Mouse (Mus musculus) left cerebral cortex, adult 8-10 months (tissue): ENCODE results near the gene Tmem199. TPM values are rescaled to one million over a fixed set of nuclear protein-coding genes. Genes with fewer than 3 reads are reported as not detected.
A peak's percentile ranks its signal among the peaks of the same experiment; 100 is the strongest.

Source experiments
- DNase-seq, 2 experiments: peaks; one replicate each; pipeline ENCODE4 v3.0.0; 2022; ENCODE audit warnings: low spot score in 2 of 2
- total RNA-seq, 4 experiments: library from RNA; stranded (reverse); gene quantifications; 2 replicates each; pipeline ENCODE4 v1.2.4; 2022

The Tmem199 gene
- total RNA-seq, 4 experiments from 2014 or later, result 39.4 to 42.9 (median 41.8) TPM

- DNase-seq, result peak in 1 of 2 experiments; percentile 68
Measured at GRCm38 (mm10) chr11:78488168-78488567, 23.8 kb downstream of the Tmem199 start.

GRCm38 (mm10) chr11:78483639-78484038, 28.3 kb downstream of the Tmem199 start:
- DNase-seq, result no peak

GRCm38 (mm10) chr11:78475289-78475688, 36.7 kb downstream of the Tmem199 start:
- DNase-seq, result no peak

- DNase-seq, result no peak
Measured at GRCm38 (mm10) chr11:78471326-78472103, 40.5 kb downstream of the Tmem199 start.

- no peak for DNase-seq
Measured at GRCm38 (mm10) chr11:78467932-78468331, 44.0 kb downstream of the Tmem199 start.

- no peak for DNase-seq
Measured at GRCm38 (mm10) chr11:78467515-78467914, 44.5 kb downstream of the Tmem199 start.

GRCm38 (mm10) chr11:78466242-78466912, 45.6 kb downstream of the Tmem199 start:
- no peak for DNase-seq

GRCm38 (mm10) chr11:78465568-78466180, 46.3 kb downstream of the Tmem199 start, which contains the start of gene Slc46a1:
Slc46a1 (plus strand) TSS chr11:78465697.
- peak; percentile 53 to 70 for DNase-seq

- no peak for DNase-seq
Measured at GRCm38 (mm10) chr11:78465116-78465515, 46.9 kb downstream of the Tmem199 start.

- DNase-seq, result no peak
Measured at GRCm38 (mm10) chr11:78463286-78464036, 48.5 kb downstream of the Tmem199 start.

- DNase-seq, result no peak
Measured at GRCm38 (mm10) chr11:78462669-78463068, 49.3 kb downstream of the Tmem199 start.

GRCm38 (mm10) chr11:78461894-78462293, 50.1 kb downstream of the Tmem199 start:
- no peak for DNase-seq

- no peak for DNase-seq
Measured at GRCm38 (mm10) chr11:78458740-78459139, 53.2 kb downstream of the Tmem199 start.

Other genes with a start within 250 kb of the Tmem199 start
- gene BC030499, start 221.3 kb downstream of the Tmem199 start, total RNA-seq, result 10 to 100 TPM; 12.0 to 15.3 (median 13.3) TPM
- gene Spag5, start 210.6 kb downstream of the Tmem199 start, total RNA-seq, result 10 to 100 TPM in 1 of 4 experiments, 1 to 10 TPM in 3; 6.8 to 11.9 (median 7.1) TPM
- gene Aldoc, start 189.2 kb downstream of the Tmem199 start, total RNA-seq, result 100 to 1,000 TPM; 784 to 869 (median 811) TPM
- 10 to 100 TPM; 57.1 to 62.1 (median 59.4) TPM for gene Pigs, start 183.8 kb downstream of the Tmem199 start, total RNA-seq
- 10 to 100 TPM; 28.5 to 34.5 (median 30.6) TPM for gene Unc119, start 168.7 kb downstream of the Tmem199 start, total RNA-seq
- under 1 TPM in 2 of 4 experiments, not detected in 2; 0.11 to 0.19 TPM for gene Foxn1, start 125.6 kb downstream of the Tmem199 start, total RNA-seq
- not detected for gene Slc13a2, start 90.0 kb downstream of the Tmem199 start, total RNA-seq
- 10 to 100 TPM in 3 of 4 experiments, 1 to 10 TPM in 1; 8.2 to 15.4 (median 12.2) TPM for gene Slc46a1, start 46.5 kb downstream of the Tmem199 start, total RNA-seq
- 10 to 100 TPM; 32.1 to 36.7 (median 33.1) TPM for gene Sarm1, start 14.4 kb downstream of the Tmem199 start, total RNA-seq
- 10 to 100 TPM; 73.4 to 86.0 (median 77.9) TPM for gene Vtn, start 13.1 kb downstream of the Tmem199 start, total RNA-seq
- 1 to 10 TPM; 1.3 to 2.1 (median 1.6) TPM for gene Sebox, start 8.7 kb downstream of the Tmem199 start, total RNA-seq
- gene Poldip2, start within 50 bp of the Tmem199 start, total RNA-seq, result 100 to 1,000 TPM; 116 to 125 (median 118) TPM
- gene Tnfaip1, start 24.2 kb upstream of the Tmem199 start, total RNA-seq, result 10 to 100 TPM; 32.8 to 36.6 (median 34.2) TPM
- 10 to 100 TPM; 79.7 to 81.6 (median 80.9) TPM for gene Ift20, start 24.2 kb upstream of the Tmem199 start, total RNA-seq
- 10 to 100 TPM; 23.7 to 29.6 (median 26.6) TPM for gene Tmem97, start 38.6 kb upstream of the Tmem199 start, total RNA-seq
- 10 to 100 TPM; 84.1 to 92.5 (median 87.6) TPM for gene Nlk, start 185.2 kb upstream of the Tmem199 start, total RNA-seq
- 10 to 100 TPM; 17.3 to 23.0 (median 21.9) TPM for gene Ccnq, start 239.6 kb upstream of the Tmem199 start, total RNA-seq